Mouse (Mus musculus): Measurements from ENCODE around the gene Arglu1.

DNA sequence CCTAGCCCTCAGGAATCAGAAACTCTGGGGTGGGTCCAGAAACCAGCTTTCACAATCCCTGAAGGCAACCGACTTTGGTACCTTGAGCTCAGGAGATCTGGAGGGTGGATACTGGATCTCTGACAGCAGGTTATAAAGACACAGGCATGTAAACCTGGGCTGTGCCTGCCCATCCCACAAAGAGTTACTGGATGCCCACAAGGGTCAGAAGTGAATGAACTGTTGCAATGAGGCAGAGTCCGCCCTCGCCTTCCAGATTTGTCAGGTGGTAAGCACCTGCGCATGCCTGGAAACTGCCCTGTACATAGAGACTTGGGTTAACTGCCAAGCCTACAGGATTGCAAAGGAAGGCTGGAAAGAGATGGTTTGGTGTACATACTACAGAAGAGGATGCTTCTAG is 37.9 kb downstream of the Arglu1 start:
- TF ChIP-seq CTCF (IDR thresholded peaks at IDR 0.05; ENCODE audit: borderline replicate concordance, control insufficient read depth, extremely low read depth, insufficient read depth, low read length, poor library complexity), result no peak
- TF ChIP-seq POLR2A (IDR thresholded peaks at IDR 0.05; ENCODE audit: control insufficient read depth, extremely low read depth, insufficient read depth, low read length, poor library complexity), result no peak
